Mouse (Mus musculus): ENCODE measurements around the gene Ppfibp1.

GRCm38 (mm10) chr6:146947186-146947585 is 58.9 kb downstream of the Ppfibp1 start:
- TF ChIP-seq CTCF (IDR thresholded peaks at IDR 0.05; ENCODE audit: extremely low read depth, insufficient read depth, low read length), result no peak
- TF ChIP-seq POLR2A (IDR thresholded peaks at IDR 0.05; ENCODE audit: extremely low read depth, insufficient read depth, low read length), result no peak

All from cortical plate, adult 2 months (tissue).